Mouse (Mus musculus): Measurements from ENCODE around the gene Krt26. TPM values are rescaled to one million over a fixed set of nuclear protein-coding genes. Genes with fewer than 3 reads are reported as not detected.

Gene Krt26
- polyA plus RNA-seq (2012; ENCODE audit: low replicate concordance): not detected in 2 replicates

GRCm38 (mm10) chr11:99337866-99338265 lies at the start of gene Krt26:
Gene Krt26, minus strand, starts transcription at chr11:99337966.

GRCm38 (mm10) chr11:99374803-99375202 lies 37.0 kb upstream of the Krt26 start, which contains the start of gene Krt28:
Gene Krt28, minus strand, starts transcription at chr11:99374903.

GRCm38 (mm10) chr11:99351004-99351403 lies 13.2 kb upstream of the Krt26 start, which contains the start of gene Krt27:
Gene Krt27, minus strand, starts transcription at chr11:99351104.

GRCm38 (mm10) chr11:99322851-99323250 lies 14.9 kb downstream of the Krt26 start, which contains the start of gene Krt25:
Gene Krt25, minus strand, starts transcription at chr11:99322951.

GRCm38 (mm10) chr11:99284833-99285312 lies 52.9 kb downstream of the Krt26 start, which contains the start of gene Krt24:
Gene Krt24, minus strand, starts transcription at chr11:99285262.

Other genes starting within 250 kb of the Krt26 start
- 0.58 TPM in 1 of 2 replicates, not detected in the other for gene Tns4, start 248.7 kb downstream of the Krt26 start, polyA plus RNA-seq (2012; ENCODE audit: low replicate concordance)
- 3.6 and 12.3 TPM in 2 replicates for gene Ccr7, start 182.9 kb downstream of the Krt26 start, polyA plus RNA-seq (2012; ENCODE audit: low replicate concordance)
- 113 and 193 TPM in 2 replicates for gene Smarce1, start 106.9 kb downstream of the Krt26 start, polyA plus RNA-seq (2012; ENCODE audit: low replicate concordance)
- 0.25 TPM in 1 of 2 replicates, not detected in the other for gene Krt222, start 93.9 kb downstream of the Krt26 start, polyA plus RNA-seq (2012; ENCODE audit: low replicate concordance)
- not detected in 2 replicates for gene Krt24, start 52.7 kb downstream of the Krt26 start, polyA plus RNA-seq (2012; ENCODE audit: low replicate concordance)
- not detected in 2 replicates for gene Krt25, start 15.0 kb downstream of the Krt26 start, polyA plus RNA-seq (2012; ENCODE audit: low replicate concordance)
- gene Krt27, start 13.1 kb upstream of the Krt26 start, polyA plus RNA-seq (2012; ENCODE audit: low replicate concordance): not detected in 2 replicates
- gene Krt28, start 36.9 kb upstream of the Krt26 start, polyA plus RNA-seq (2012; ENCODE audit: low replicate concordance): not detected in 2 replicates
- 1.0 and 5.4 TPM in 2 replicates for gene Krt10, start 51.4 kb upstream of the Krt26 start, polyA plus RNA-seq (2012; ENCODE audit: low replicate concordance)
- gene Krt12, start 84.3 kb upstream of the Krt26 start, polyA plus RNA-seq (2012; ENCODE audit: low replicate concordance): not detected in 2 replicates
- gene Krt20, start 100.2 kb upstream of the Krt26 start, polyA plus RNA-seq (2012; ENCODE audit: low replicate concordance): not detected in 2 replicates
- not detected in 2 replicates for gene Krt23, start 155.2 kb upstream of the Krt26 start, polyA plus RNA-seq (2012; ENCODE audit: low replicate concordance)
- gene Krt39, start 183.4 kb upstream of the Krt26 start, polyA plus RNA-seq (2012; ENCODE audit: low replicate concordance): not detected in 2 replicates
- not detected in 2 replicates for gene Krt40, start 205.2 kb upstream of the Krt26 start, polyA plus RNA-seq (2012; ENCODE audit: low replicate concordance)
- not detected in 2 replicates for gene Krtap3-3, start 212.9 kb upstream of the Krt26 start, polyA plus RNA-seq (2012; ENCODE audit: low replicate concordance)
- not detected in 2 replicates for gene Krtap3-2, start 218.9 kb upstream of the Krt26 start, polyA plus RNA-seq (2012; ENCODE audit: low replicate concordance)
- not detected in 2 replicates for gene Gm11939, start 221.5 kb upstream of the Krt26 start, polyA plus RNA-seq (2012; ENCODE audit: low replicate concordance)
- gene Krtap3-1, start 228.7 kb upstream of the Krt26 start, polyA plus RNA-seq (2012; ENCODE audit: low replicate concordance): not detected in 2 replicates
- not detected in 2 replicates for gene Krtap1-5, start 243.1 kb upstream of the Krt26 start, polyA plus RNA-seq (2012; ENCODE audit: low replicate concordance)
- not detected in 2 replicates for gene Krtap1-4, start 245.7 kb upstream of the Krt26 start, polyA plus RNA-seq (2012; ENCODE audit: low replicate concordance)